Mouse (Mus musculus) MEL (cell line): Measurements from ENCODE around the gene Ccdc155.

Source experiments
- CTCF ChIP-seq, 3 experiments: IDR thresholded peaks in 2 of 3; conservative IDR thresholded peaks in 1 of 3; 2 replicates each; pipeline ENCODE4 v1.5.1; 2011 to 2012; ENCODE audit warnings: low read length in 3 of 3, low read depth in 2 of 3, mild to moderate bottlenecking in 2 of 3, improper control_type of control experiment in 1 of 3, inconsistent platforms in 1 of 3, mixed read lengths in 1 of 3, moderate library complexity in 1 of 3; ENCODE audit not compliant: control insufficient read depth in 1 of 3, insufficient read depth in 1 of 3, poor library complexity in 1 of 3, severe bottlenecking in 1 of 3
- ELF1 ChIP-seq: IDR thresholded peaks from 2 replicates; pipeline ENCODE4 v1.6.1; 2014; ENCODE audit warnings: low read depth, mild to moderate bottlenecking, inconsistent platforms, low read length, improper control_type of control experiment, moderate library complexity
- EP300 ChIP-seq, 2 experiments: IDR thresholded peaks; 2 replicates each; pipeline ENCODE4 v1.6.1; 2011; ENCODE audit warnings: improper control_type of control experiment in 2 of 2, low read length in 2 of 2, low read depth in 1 of 2, mild to moderate bottlenecking in 1 of 2
- MAX ChIP-seq: IDR thresholded peaks from 2 replicates; pipeline ENCODE4 v1.6.1; 2011; ENCODE audit warnings: low read length, improper control_type of control experiment
- POLR2A ChIP-seq, 2 experiments: IDR thresholded peaks; 2 replicates each; pipeline ENCODE4 v1.6.1; 2011 to 2012; ENCODE audit warnings: low read length in 2 of 2, mild to moderate bottlenecking in 2 of 2, control low read depth in 1 of 2, improper control_type of control experiment in 1 of 2, low read depth in 1 of 2, moderate library complexity in 1 of 2; ENCODE audit not compliant: control insufficient read depth in 1 of 2, insufficient read depth in 1 of 2, poor library complexity in 1 of 2
- TAL1 ChIP-seq: IDR thresholded peaks from 2 replicates; pipeline ENCODE4 v1.6.1; 2012; ENCODE audit warnings: mild to moderate bottlenecking, inconsistent platforms, low read length, moderate library complexity, mixed read lengths
- UBTF ChIP-seq: IDR thresholded peaks from 2 replicates; pipeline ENCODE4 v1.6.1; 2012; ENCODE audit warnings: low read depth, mild to moderate bottlenecking, inconsistent platforms, low read length, improper control_type of control experiment, moderate library complexity, borderline replicate concordance; ENCODE audit not compliant: insufficient read depth
- ZC3H11A ChIP-seq: IDR thresholded peaks from 2 replicates; pipeline ENCODE4 v1.6.1; 2012; ENCODE audit warnings: low read depth, mild to moderate bottlenecking, inconsistent platforms, low read length, improper control_type of control experiment
- ZMIZ1 ChIP-seq: IDR thresholded peaks from 2 replicates; pipeline ENCODE4 v1.6.1; 2012; ENCODE audit warnings: low read depth, mild to moderate bottlenecking, inconsistent platforms, low read length, improper control_type of control experiment, moderate library complexity

GRCm38 (mm10) chr7:45178550-45178949 lies 26.1 kb downstream of the Ccdc155 start:
- TF ChIP-seq ELF1 (no peak), CTCF (IDR thresholded peaks at IDR 0.05 in 2 of 3, conservative IDR thresholded peaks at IDR 0.05 in 1 of 3; ENCODE audit: control insufficient read depth in 1 of 3, insufficient read depth in 1 of 3, low read depth in 2 of 3, low read length in 3 of 3, poor library complexity in 1 of 3, severe bottlenecking in 1 of 3) (no peak), POLR2A (IDR thresholded peaks at IDR 0.05; ENCODE audit: control insufficient read depth in 1 of 2, insufficient read depth in 1 of 2, low read depth in 1 of 2, low read length in 2 of 2, poor library complexity in 1 of 2) (no peak), ZC3H11A (no peak), EP300 (IDR thresholded peaks at IDR 0.05; ENCODE audit: low read depth in 1 of 2, low read length in 2 of 2) (no peak), MAX (no peak), ZMIZ1 (no peak), UBTF (no peak), TAL1 (no peak)
